In the genomic region with DNA sequence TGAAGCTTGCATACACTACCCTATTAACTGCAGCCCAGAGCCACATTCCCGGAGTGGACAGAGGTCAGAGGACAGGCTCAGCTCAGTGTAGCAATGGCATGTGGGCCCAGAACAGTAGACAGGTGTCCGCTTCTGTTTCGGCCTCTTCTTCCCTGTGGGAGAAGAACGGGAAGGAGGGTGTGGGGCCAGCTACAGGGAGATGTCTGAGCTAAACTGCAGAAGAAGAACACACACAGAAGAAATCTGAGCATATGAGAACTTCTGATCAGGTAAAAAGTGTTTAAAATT, we compare ENCODE assay signal across 28 mouse cellular contexts. TPM values are rescaled to one million over a fixed set of nuclear protein-coding genes. Genes with fewer than 3 reads are reported as not detected.
DNase-seq lines count a peak whose midpoint lies in the region; ATAC-seq lines count a peak whose summit lies in the region.
"Had no signal": no experiment of that assay in that cellular context is flagged by ENCODE, and none has a peak within 500 bp of the region (broad histone marks: within the 10 kb centered on the region; RNA-seq: fewer than 3 reads in every experiment).

No protein-coding gene starts in this region.

- H3K9me3 ChIP-seq in heart, embryonic 10.5 days, result 0 out of 2 replicates have a peak, but pooled peaks cover 5% of the 10 kb centered on the region
- no peaks in the 10 kb centered on the region for H3K9me3 ChIP-seq in heart, embryonic 11.5 days (replicated peaks; ENCODE audit: control insufficient read depth, low read length)
- no peaks in the 10 kb centered on the region for H3K9me3 ChIP-seq in kidney, embryonic 15.5 days (replicated peaks)
- H3K9me3 ChIP-seq in midbrain, embryonic 11.5 days (ENCODE audit: control insufficient read depth, low read length), result no peaks in the 10 kb centered on the region
- H3K9me3 ChIP-seq in midbrain, embryonic 15.5 days, result no peaks in the 10 kb centered on the region
- H3K9me3 ChIP-seq: forebrain, embryonic 12.5 days; heart, embryonic 15.5 days; intestine, embryonic 15.5 days; liver, embryonic 13.5 days had no signal

- ATAC-seq in heart, embryonic 11.5 days (replicated peaks; ENCODE audit: insufficient number of reproducible peaks, low FRiP score, low TSS enrichment), result no peak
- ATAC-seq in kidney, embryonic 15.5 days (replicated peaks; ENCODE audit: low FRiP score), result no peak
- no peak for ATAC-seq in midbrain, embryonic 11.5 days (ENCODE audit: low FRiP score)
- ATAC-seq in midbrain, embryonic 15.5 days (replicated peaks), result no peak
- ATAC-seq: activated CD4-positive, CD25-positive, alpha-beta regulatory T cell, adult 4 months; forebrain, postnatal 0 days; intestine, embryonic 15.5 days; lung, postnatal 0 days; midbrain, embryonic 16.5 days had no signal

- 52% methylated on average over 4 of the region's 4 CpGs for WGBS in heart, embryonic 10.5 days
- WGBS in heart, embryonic 11.5 days (ENCODE audit: insufficient replicate concordance), result 52% methylated on average over 4 of the region's 4 CpGs
- 55% methylated on average over 4 of the region's 4 CpGs for WGBS in kidney, embryonic 15.5 days
- 54% methylated on average over 4 of the region's 4 CpGs for WGBS in midbrain, embryonic 11.5 days
- 44% methylated on average over 4 of the region's 4 CpGs for WGBS in midbrain, embryonic 15.5 days

- intact Hi-C loops in left cerebral cortex, postnatal 14 days (cut with DNase I), result loop anchor here (10.0 kb wide), 1 partner anchor 316 kb away; no protein-coding TSS in a partner anchor

- no peak overlapping the region for H3K27ac ChIP-seq in heart, embryonic 10.5 days
- no peak overlapping the region for H3K27ac ChIP-seq in heart, embryonic 11.5 days (ENCODE audit: low read depth, low read length)
- H3K27ac ChIP-seq in kidney, embryonic 15.5 days, result no peak overlapping the region
- H3K27ac ChIP-seq in midbrain, embryonic 11.5 days (ENCODE audit: low read depth, low read length), result no peak overlapping the region
- no peak overlapping the region for H3K27ac ChIP-seq in midbrain, embryonic 15.5 days
- H3K27ac ChIP-seq: forebrain, embryonic 12.5 days; heart, embryonic 15.5 days; hindbrain, embryonic 14.5 days; intestine, embryonic 15.5 days; layer of hippocampus, adult 2 months; liver, embryonic 13.5 days had no signal

- H3K4me1 ChIP-seq in heart, embryonic 10.5 days, result no peaks in the 10 kb centered on the region
- H3K4me1 ChIP-seq in heart, embryonic 11.5 days (ENCODE audit: control insufficient read depth, insufficient read depth, low read length), result no peaks in the 10 kb centered on the region
- no peaks in the 10 kb centered on the region for H3K4me1 ChIP-seq in kidney, embryonic 15.5 days
- H3K4me1 ChIP-seq in midbrain, embryonic 11.5 days (ENCODE audit: control insufficient read depth, insufficient read depth, low read length), result no peaks in the 10 kb centered on the region
- H3K4me1 ChIP-seq in midbrain, embryonic 15.5 days, result no peaks in the 10 kb centered on the region
- H3K4me1 ChIP-seq: forebrain, embryonic 12.5 days; heart, embryonic 15.5 days; intestine, embryonic 15.5 days; liver, embryonic 13.5 days had no signal

- H3K9ac ChIP-seq in heart, embryonic 11.5 days (ENCODE audit: low read depth, low read length), result no peak overlapping the region
- no peak overlapping the region for H3K9ac ChIP-seq in kidney, embryonic 15.5 days
- no peak overlapping the region for H3K9ac ChIP-seq in midbrain, embryonic 11.5 days (ENCODE audit: low read length)
- H3K9ac ChIP-seq in midbrain, embryonic 15.5 days, result no peak overlapping the region
- H3K9ac ChIP-seq: forebrain, embryonic 12.5 days; forebrain, postnatal 0 days; heart, embryonic 15.5 days; hindbrain, embryonic 14.5 days; intestine, embryonic 15.5 days; liver, embryonic 13.5 days had no signal

- no peak overlapping the region for H3K4me3 ChIP-seq in heart, embryonic 10.5 days
- no peak overlapping the region for H3K4me3 ChIP-seq in heart, embryonic 11.5 days (ENCODE audit: low read depth, low read length)
- H3K4me3 ChIP-seq in kidney, embryonic 15.5 days (replicated peaks), result no peak overlapping the region
- no peak overlapping the region for H3K4me3 ChIP-seq in midbrain, embryonic 11.5 days (ENCODE audit: low read depth, low read length)
- H3K4me3 ChIP-seq in midbrain, embryonic 15.5 days, result no peak overlapping the region
- H3K4me3 ChIP-seq: erythroblast, embryonic 14.5 days; forebrain, embryonic 12.5 days; heart, embryonic 15.5 days; intestine, embryonic 15.5 days; layer of hippocampus, adult 2 months; liver, embryonic 13.5 days; megakaryocyte, embryonic 14.5 days had no signal

- DNase-seq in heart, embryonic 10.5 days (ENCODE audit: low spot score), result peak; percentile 69
- DNase-seq in kidney, adult 18-20 months, result peak; percentile 38
- DNase-seq in midbrain, embryonic 11.5 days (ENCODE audit: low spot score, missing footprints), result peak; percentile 78
- peak; percentile 26 to 40 for DNase-seq in kidney, postnatal 36 days
- DNase-seq in left cerebral cortex, postnatal 14 days (ENCODE audit: low spot score in 2 of 2), result no peak
- DNase-seq: adrenal gland, adult 2 months; cerebellum, postnatal 14 days; forebrain, postnatal 0 days; left cerebral cortex, postnatal 4 days; liver, embryonic 13.5 days; lung, adult 18-20 months; lung, postnatal 4 days; right cerebral cortex, adult 18-20 months; spleen, adult 18-20 months; thymus, postnatal 14 days had no signal

- H3K36me3 ChIP-seq in heart, embryonic 10.5 days, result peaks cover 11% of the 10 kb centered on the region
- peaks cover 4% of the 10 kb centered on the region for H3K36me3 ChIP-seq in heart, embryonic 11.5 days (ENCODE audit: control insufficient read depth, insufficient read depth, low read length)
- peaks cover 13% of the 10 kb centered on the region for H3K36me3 ChIP-seq in kidney, embryonic 15.5 days
- H3K36me3 ChIP-seq in midbrain, embryonic 11.5 days (ENCODE audit: control insufficient read depth, insufficient read depth, low read length), result peaks cover 2% of the 10 kb centered on the region; the same call in 1 of the 2 replicates
- H3K36me3 ChIP-seq in midbrain, embryonic 15.5 days (replicated peaks), result peaks cover 6% of the 10 kb centered on the region; the same call in 1 of the 2 replicates
- H3K36me3 ChIP-seq: intestine, embryonic 15.5 days; liver, embryonic 13.5 days had no signal

- H3K4me2 ChIP-seq in heart, embryonic 11.5 days, result no peak overlapping the region
- no peak overlapping the region for H3K4me2 ChIP-seq in kidney, embryonic 15.5 days
- no peak overlapping the region for H3K4me2 ChIP-seq in midbrain, embryonic 11.5 days
- no peak overlapping the region for H3K4me2 ChIP-seq in midbrain, embryonic 15.5 days
- H3K4me2 ChIP-seq: forebrain, embryonic 12.5 days; heart, embryonic 15.5 days; hindbrain, embryonic 14.5 days; intestine, embryonic 15.5 days; liver, embryonic 13.5 days had no signal

- no peaks in the 10 kb centered on the region for H3K27me3 ChIP-seq in heart, embryonic 10.5 days (ENCODE audit: insufficient read depth, poor library complexity, severe bottlenecking)
- no peaks in the 10 kb centered on the region for H3K27me3 ChIP-seq in heart, embryonic 11.5 days (ENCODE audit: control insufficient read depth, insufficient read depth, low read length)
- H3K27me3 ChIP-seq in kidney, embryonic 15.5 days, result no peaks in the 10 kb centered on the region
- no peaks in the 10 kb centered on the region for H3K27me3 ChIP-seq in midbrain, embryonic 11.5 days (ENCODE audit: control insufficient read depth, insufficient read depth, low read length)
- H3K27me3 ChIP-seq in midbrain, embryonic 15.5 days (replicated peaks), result no peaks in the 10 kb centered on the region
- H3K27me3 ChIP-seq: forebrain, embryonic 12.5 days; heart, embryonic 15.5 days; intestine, embryonic 15.5 days; liver, embryonic 13.5 days had no signal

RNA-seq across cellular contexts. Expression of a gene that starts 10.6 kb away (rescaled TPM):
- 5.8 and 6.4 TPM in 2 replicates for polyA plus RNA-seq in heart, embryonic 10.5 days (2016; fragmentation: Nextera tagmentation; extraction: Ambion mirVana)
- polyA plus RNA-seq in heart, embryonic 11.5 days (2014; fragmentation: Nextera tagmentation; extraction: Ambion mirVana), result 5.8 and 7.3 TPM in 2 replicates
- polyA plus RNA-seq in kidney, embryonic 15.5 days (2015; fragmentation: Nextera tagmentation; extraction: Ambion mirVana), result 10.7 and 11.5 TPM in 2 replicates
- 7.1 and 8.8 TPM in 2 replicates for polyA plus RNA-seq in midbrain, embryonic 11.5 days (2014; fragmentation: Nextera tagmentation; extraction: Ambion mirVana)
- 8.3 and 9.6 TPM in 2 replicates for polyA plus RNA-seq in midbrain, embryonic 15.5 days (2015; fragmentation: Nextera tagmentation; extraction: Ambion mirVana)
- total RNA-seq in left cerebral cortex, postnatal 14 days (2021), result 10 to 100 TPM; 12.3 to 13.2 TPM
- polyA plus RNA-seq: erythroblast, embryonic 14.5 days had no signal

RNA-seq across cellular contexts. Expression of a gene that starts 20.2 kb away (rescaled TPM):
- polyA plus RNA-seq in heart, embryonic 10.5 days (2016; fragmentation: Nextera tagmentation; extraction: Ambion mirVana), result 20.7 and 27.2 TPM in 2 replicates
- polyA plus RNA-seq in heart, embryonic 11.5 days (2014; fragmentation: Nextera tagmentation; extraction: Ambion mirVana), result 16.4 and 18.1 TPM in 2 replicates
- polyA plus RNA-seq in kidney, embryonic 15.5 days (2015; fragmentation: Nextera tagmentation; extraction: Ambion mirVana), result 40.0 and 43.9 TPM in 2 replicates
- 37.1 and 40.8 TPM in 2 replicates for polyA plus RNA-seq in midbrain, embryonic 11.5 days (2014; fragmentation: Nextera tagmentation; extraction: Ambion mirVana)
- polyA plus RNA-seq in midbrain, embryonic 15.5 days (2015; fragmentation: Nextera tagmentation; extraction: Ambion mirVana), result 47.2 and 48.6 TPM in 2 replicates
- 10 to 100 TPM; 17.8 to 22.0 TPM for total RNA-seq in left cerebral cortex, postnatal 14 days (2021)
- polyA plus RNA-seq: erythroblast, embryonic 14.5 days had no signal

RNA-seq across cellular contexts. Expression of a gene that starts 26.2 kb away (rescaled TPM):
- 1.8 and 2.5 TPM in 2 replicates for polyA plus RNA-seq in heart, embryonic 10.5 days (2016; fragmentation: Nextera tagmentation; extraction: Ambion mirVana)
- polyA plus RNA-seq in heart, embryonic 11.5 days (2014; fragmentation: Nextera tagmentation; extraction: Ambion mirVana), result 1.5 and 2.1 TPM in 2 replicates
- 3.6 and 4.2 TPM in 2 replicates for polyA plus RNA-seq in kidney, embryonic 15.5 days (2015; fragmentation: Nextera tagmentation; extraction: Ambion mirVana)
- polyA plus RNA-seq in midbrain, embryonic 11.5 days (2014; fragmentation: Nextera tagmentation; extraction: Ambion mirVana), result 2.5 and 2.7 TPM in 2 replicates
- polyA plus RNA-seq in midbrain, embryonic 15.5 days (2015; fragmentation: Nextera tagmentation; extraction: Ambion mirVana), result 7.0 and 7.9 TPM in 2 replicates
- total RNA-seq in left cerebral cortex, postnatal 14 days (2021), result 1 to 10 TPM; 6.1 to 7.5 TPM
- polyA plus RNA-seq: erythroblast, embryonic 14.5 days had no signal

RNA-seq across cellular contexts. Expression of a gene that starts 35.7 kb away (rescaled TPM):
- polyA plus RNA-seq in heart, embryonic 10.5 days (2016; fragmentation: Nextera tagmentation; extraction: Ambion mirVana), result 7.0 and 10.1 TPM in 2 replicates
- polyA plus RNA-seq in heart, embryonic 11.5 days (2014; fragmentation: Nextera tagmentation; extraction: Ambion mirVana), result 4.6 and 6.1 TPM in 2 replicates
- 11.3 and 12.1 TPM in 2 replicates for polyA plus RNA-seq in kidney, embryonic 15.5 days (2015; fragmentation: Nextera tagmentation; extraction: Ambion mirVana)
- polyA plus RNA-seq in midbrain, embryonic 11.5 days (2014; fragmentation: Nextera tagmentation; extraction: Ambion mirVana), result 13.0 and 14.3 TPM in 2 replicates
- 23.6 and 24.5 TPM in 2 replicates for polyA plus RNA-seq in midbrain, embryonic 15.5 days (2015; fragmentation: Nextera tagmentation; extraction: Ambion mirVana)
- 10 to 100 TPM; 16.1 to 16.3 TPM for total RNA-seq in left cerebral cortex, postnatal 14 days (2021)

RNA-seq across cellular contexts. Expression of a gene that starts 43.4 kb away (rescaled TPM):
- 4.4 and 4.6 TPM in 2 replicates for polyA plus RNA-seq in heart, embryonic 10.5 days (2016; fragmentation: Nextera tagmentation; extraction: Ambion mirVana)
- 3.6 and 3.9 TPM in 2 replicates for polyA plus RNA-seq in heart, embryonic 11.5 days (2014; fragmentation: Nextera tagmentation; extraction: Ambion mirVana)
- polyA plus RNA-seq in kidney, embryonic 15.5 days (2015; fragmentation: Nextera tagmentation; extraction: Ambion mirVana), result 5.6 and 6.1 TPM in 2 replicates
- 4.5 and 5.1 TPM in 2 replicates for polyA plus RNA-seq in midbrain, embryonic 11.5 days (2014; fragmentation: Nextera tagmentation; extraction: Ambion mirVana)
- polyA plus RNA-seq in midbrain, embryonic 15.5 days (2015; fragmentation: Nextera tagmentation; extraction: Ambion mirVana), result 5.2 and 5.9 TPM in 2 replicates
- 1 to 10 TPM; 6.3 to 7.0 TPM for total RNA-seq in left cerebral cortex, postnatal 14 days (2021)
- polyA plus RNA-seq: erythroblast, embryonic 14.5 days had no signal

Comparison
In these comparisons a context has a peak if more than half of its experiments do, and no peak if none do; other contexts are left out.
1. DNase-seq: peak in heart, embryonic 10.5 days (single experiment), kidney, adult 18-20 months (single experiment), midbrain, embryonic 11.5 days (single experiment) and kidney, postnatal 36 days (2 of 2); none in left cerebral cortex, postnatal 14 days (0 of 2).